Mouse (Mus musculus) cortical plate, adult 2 months (tissue): Measurements from ENCODE around the gene Ctu2. TPM values are rescaled to one million over a fixed set of nuclear protein-coding genes. Genes with fewer than 3 reads are reported as not detected.

Experiments
- H3K27ac ChIP-seq: fragments of 200-500 bp; 2 replicates; pipeline ENCODE4 v1.5.1; 2012; ENCODE audit warnings: low read length, control low read depth, inconsistent platforms; ENCODE audit not compliant: insufficient read depth
- H3K4me1 ChIP-seq: fragments of 200-500 bp; 2 replicates; pipeline ENCODE4 v1.6.1; 2011; ENCODE audit warnings: low read length; ENCODE audit not compliant: control insufficient read depth, insufficient read depth
- H3K4me3 ChIP-seq: fragments of 200-500 bp; 2 replicates; pipeline ENCODE4 v1.5.1; 2011; ENCODE audit warnings: mild to moderate bottlenecking, low read length, control low read depth; ENCODE audit not compliant: insufficient read depth
- CTCF ChIP-seq: fragments of 200-500 bp; IDR thresholded peaks from 2 replicates; pipeline ENCODE4 v1.5.1; 2011; ENCODE audit warnings: mild to moderate bottlenecking, control low read depth, low read length; ENCODE audit not compliant: insufficient read depth; ENCODE audit errors: extremely low read depth
- POLR2A ChIP-seq: fragments of 200-500 bp; IDR thresholded peaks from 2 replicates; pipeline ENCODE4 v1.6.1; 2011; ENCODE audit warnings: mild to moderate bottlenecking, low read length, control low read depth; ENCODE audit not compliant: insufficient read depth; ENCODE audit errors: extremely low read depth
- polyA plus RNA-seq: library from polyadenylated mRNA; depleted of rRNA; stranded (reverse); fragments of >200 nt; gene quantifications from 2 replicates; pipeline ENCODE4 v1.2.3, GENCODE M21; 2012

Ctu2 gene
- polyA plus RNA-seq, 1 experiment = 43.6 TPM

DNA sequence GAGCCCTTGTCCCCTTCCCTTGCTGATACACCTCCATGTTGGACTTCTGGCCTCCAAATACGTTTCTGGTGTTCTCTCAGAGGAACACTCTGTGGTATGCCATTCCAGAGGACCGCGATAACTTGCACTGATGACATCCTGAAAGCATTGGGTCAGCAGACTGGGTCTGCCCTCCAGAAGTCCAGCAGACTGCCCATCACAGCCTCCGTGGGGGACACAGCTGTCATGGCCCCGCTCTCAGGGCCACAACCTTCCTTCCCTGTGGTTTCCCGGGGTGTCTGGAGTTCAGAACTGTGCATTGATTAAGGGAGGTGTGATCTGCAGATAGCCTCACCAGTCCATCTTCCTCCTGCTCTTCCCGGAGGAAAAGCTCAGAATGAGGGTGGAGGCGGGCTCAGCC is 13.4 kb upstream of the Ctu2 start:
- H3K4me1 ChIP-seq = peaks cover 11% of the 10 kb centered on the region
- TF ChIP-seq CTCF (no peak), POLR2A (no peak)
- H3K4me3 ChIP-seq = no peak overlapping the region
- H3K27ac ChIP-seq = no peak overlapping the region

DNA sequence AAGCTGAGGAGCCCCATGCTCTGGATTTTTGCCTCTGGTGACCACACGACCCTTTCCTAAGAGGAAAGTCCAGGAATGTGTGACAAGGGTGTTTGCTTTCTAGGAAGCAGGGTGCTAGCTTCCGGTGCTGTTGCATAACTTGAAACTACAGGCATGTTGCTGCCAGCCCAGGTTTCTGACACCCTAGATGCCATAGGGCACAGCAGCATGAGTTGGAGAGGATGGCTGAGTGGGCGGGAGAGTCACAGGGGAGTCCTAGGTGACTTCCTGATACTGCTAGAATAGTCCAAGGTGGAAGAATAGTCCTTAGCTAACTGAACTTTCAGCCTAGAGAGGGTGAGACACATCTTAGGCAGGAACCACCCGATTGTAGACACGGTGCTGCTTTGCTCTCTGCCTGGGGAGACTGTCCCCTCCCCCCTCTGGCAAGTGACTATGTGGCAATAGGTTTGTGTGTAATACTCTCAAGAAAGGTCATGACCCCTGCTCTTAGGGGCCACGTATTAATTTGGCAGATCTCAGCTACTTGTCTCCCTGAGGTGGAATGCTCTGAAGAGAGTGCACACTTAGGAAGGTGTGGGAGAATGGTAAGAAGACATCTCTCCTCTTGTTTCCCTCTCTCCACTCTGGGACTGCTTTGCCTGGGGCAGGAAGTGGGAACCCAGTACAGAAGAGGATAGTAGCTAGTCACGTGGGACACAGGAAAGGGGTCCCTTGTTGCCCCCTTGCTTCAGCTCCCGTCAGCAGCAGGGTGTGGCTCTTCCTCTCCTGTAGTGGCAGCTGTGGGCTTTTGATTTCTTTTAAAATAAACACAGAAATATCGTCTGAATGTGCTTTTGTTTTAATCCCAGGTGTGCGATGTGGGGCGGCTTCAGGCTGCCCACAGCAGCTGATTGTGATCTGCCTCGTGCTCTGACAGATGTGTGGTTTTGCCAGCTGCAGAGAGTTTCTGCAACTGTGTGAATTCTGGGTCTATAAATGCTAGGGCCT is 12.0 kb upstream of the Ctu2 start:
- Histone ChIP-seq H3K4me1 (peaks cover 11% of the 10 kb centered on the region), H3K27ac (no peak overlapping the region), H3K4me3 (no peak overlapping the region)
- no peak for TF ChIP-seq POLR2A
- TF ChIP-seq CTCF = no peak

DNA sequence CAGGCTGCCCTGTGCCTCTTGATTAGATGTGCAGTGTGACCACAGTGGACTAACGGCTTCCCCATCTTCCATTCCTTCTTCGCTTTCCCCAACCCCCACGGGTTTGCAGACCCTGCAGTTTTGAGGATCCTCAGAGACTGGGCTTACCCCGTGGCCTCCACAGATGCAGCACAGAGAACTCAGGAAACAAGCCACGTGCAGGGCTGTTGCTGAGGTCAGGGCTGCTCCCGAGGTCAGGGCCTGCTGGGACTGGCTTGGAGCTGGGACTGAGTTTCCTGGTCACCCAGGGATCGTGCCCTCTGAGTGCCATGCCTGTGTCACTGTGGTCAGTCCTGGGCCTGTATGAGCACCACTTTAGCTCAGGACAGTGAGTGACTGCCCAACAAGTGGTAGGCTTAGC is 11.0 kb upstream of the Ctu2 start:
- peaks cover 9% of the 10 kb centered on the region for H3K4me1 ChIP-seq
- no peak overlapping the region for H3K27ac ChIP-seq
- H3K4me3 ChIP-seq = no peak overlapping the region
- TF ChIP-seq POLR2A (no peak), CTCF (no peak)

DNA sequence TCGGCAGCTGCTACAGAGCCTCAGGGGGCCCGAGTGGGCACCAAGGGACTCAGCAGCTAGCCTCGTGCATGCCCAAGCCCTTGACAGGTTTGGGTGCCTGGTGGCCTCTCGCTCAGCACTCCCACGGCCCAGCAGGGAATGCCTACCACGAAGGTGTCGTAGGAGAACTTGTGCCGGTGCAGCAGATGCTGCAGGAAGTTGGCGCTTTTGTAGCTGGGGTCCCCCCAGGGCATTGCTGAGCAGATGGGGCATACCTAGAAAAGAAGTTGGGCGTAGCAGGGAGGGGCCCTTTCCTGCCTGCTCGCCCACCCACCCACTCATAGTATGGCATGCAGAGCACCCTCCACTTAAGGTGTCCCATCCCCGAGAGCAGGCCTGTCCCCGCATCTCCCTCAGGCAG is 8.1 kb upstream of the Ctu2 start:
- peaks cover 2% of the 10 kb centered on the region for H3K4me1 ChIP-seq
- H3K27ac ChIP-seq = no peak overlapping the region
- TF ChIP-seq CTCF (no peak), POLR2A (no peak)
- H3K4me3 ChIP-seq = no peak overlapping the region

DNA sequence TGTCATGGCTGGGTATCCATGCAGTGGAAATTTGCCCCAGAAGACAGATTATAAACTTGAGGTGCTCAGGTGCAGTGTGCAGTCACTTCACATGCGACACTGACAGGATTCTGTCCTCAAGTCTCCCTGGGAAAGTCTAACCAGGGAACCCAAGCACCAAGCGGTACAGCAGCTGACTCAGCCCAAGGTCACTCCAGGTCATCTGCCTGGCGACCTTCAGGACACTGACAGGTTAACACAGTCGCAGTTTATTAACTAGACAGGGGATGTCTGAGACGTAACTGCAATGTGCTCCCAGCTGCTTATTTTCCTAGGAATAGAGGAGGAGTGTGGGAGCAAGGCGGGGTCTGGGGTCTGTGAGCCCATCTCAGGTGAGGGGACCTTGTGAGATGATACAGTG is 6.5 kb upstream of the Ctu2 start:
- H3K27ac ChIP-seq = no peak overlapping the region
- peaks cover 2% of the 10 kb centered on the region for H3K4me1 ChIP-seq
- H3K4me3 ChIP-seq = no peak overlapping the region
- TF ChIP-seq POLR2A (no peak), CTCF (no peak)

DNA sequence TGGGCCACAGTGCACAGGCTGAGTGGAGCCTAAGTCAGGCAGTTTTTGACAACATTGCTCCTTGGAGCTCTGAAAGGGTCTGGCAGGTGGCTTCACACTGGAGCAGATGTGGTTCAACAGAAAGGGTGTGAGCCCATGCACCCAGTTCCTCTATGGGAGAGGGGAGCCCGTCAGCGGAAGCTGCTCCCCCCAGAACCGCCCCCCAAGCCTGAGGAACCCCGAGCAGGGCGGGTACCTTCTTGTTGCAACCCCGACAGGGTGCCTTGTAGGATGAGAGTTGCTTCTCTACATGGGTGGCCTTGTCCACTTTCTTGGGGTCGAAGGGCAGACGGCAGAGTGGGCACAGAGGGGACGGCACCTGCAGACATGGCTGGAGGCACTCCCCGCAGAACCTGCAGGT is 6.0 kb upstream of the Ctu2 start:
- Histone ChIP-seq H3K4me1 (peaks cover 3% of the 10 kb centered on the region), H3K27ac (no peak overlapping the region), H3K4me3 (no peak overlapping the region)
- TF ChIP-seq CTCF = no peak

DNA sequence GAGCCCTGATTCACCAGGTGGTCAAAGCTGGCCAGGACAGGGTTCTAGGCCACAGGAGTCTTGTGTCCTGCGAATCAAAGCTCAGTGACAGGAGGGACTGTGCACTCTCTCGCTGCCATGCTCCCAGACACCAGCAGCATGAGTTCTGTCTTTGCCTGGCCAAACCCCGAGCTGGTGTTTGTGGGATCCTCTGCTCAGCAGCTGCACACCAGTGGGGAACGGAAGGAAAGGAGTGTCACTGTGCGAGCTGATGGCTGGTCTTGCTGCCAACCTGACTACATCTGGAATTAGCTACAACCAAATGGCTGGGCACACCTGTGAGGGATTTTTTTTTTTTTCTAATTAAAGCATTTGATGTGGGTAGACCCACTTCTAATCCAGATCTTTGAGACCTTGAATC is 5.3 kb upstream of the Ctu2 start:
- Histone ChIP-seq H3K4me1 (peaks cover 3% of the 10 kb centered on the region), H3K4me3 (no peak overlapping the region), H3K27ac (no peak overlapping the region)
- TF ChIP-seq CTCF = no peak
- no peak for TF ChIP-seq POLR2A

DNA sequence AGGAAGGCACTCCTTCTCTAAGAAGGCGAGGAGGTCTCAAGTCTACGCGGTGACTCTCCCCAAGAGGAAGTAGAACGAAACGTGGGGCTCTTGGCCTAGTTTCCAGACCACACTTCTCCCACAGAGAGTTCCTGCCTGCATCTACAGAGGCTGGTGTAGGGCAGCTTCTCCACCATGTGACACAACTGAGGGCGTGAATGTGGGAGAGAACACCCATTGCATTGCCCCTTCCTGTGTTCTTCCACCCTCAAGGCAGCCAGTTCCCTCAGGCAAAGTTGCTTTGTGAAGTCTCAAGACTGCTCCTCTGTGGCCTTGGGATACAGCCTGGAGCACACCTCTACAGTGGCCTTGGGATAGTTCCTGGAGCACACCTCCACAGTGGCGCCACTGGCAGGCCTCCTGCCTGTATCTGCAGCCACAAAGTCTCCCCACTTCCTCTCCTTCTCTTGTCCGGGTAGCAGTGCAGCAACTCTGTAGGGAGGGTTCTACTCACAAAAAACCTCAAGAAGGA is 2.0 kb upstream of the Ctu2 start:
- peaks cover 6% of the 10 kb centered on the region for H3K4me1 ChIP-seq
- H3K4me3 ChIP-seq = peak overlapping the region; percentile 76; the same call in 1 of the 2 replicates
- TF ChIP-seq CTCF (no peak), POLR2A (no peak)
- H3K27ac ChIP-seq = no peak overlapping the region

DNA sequence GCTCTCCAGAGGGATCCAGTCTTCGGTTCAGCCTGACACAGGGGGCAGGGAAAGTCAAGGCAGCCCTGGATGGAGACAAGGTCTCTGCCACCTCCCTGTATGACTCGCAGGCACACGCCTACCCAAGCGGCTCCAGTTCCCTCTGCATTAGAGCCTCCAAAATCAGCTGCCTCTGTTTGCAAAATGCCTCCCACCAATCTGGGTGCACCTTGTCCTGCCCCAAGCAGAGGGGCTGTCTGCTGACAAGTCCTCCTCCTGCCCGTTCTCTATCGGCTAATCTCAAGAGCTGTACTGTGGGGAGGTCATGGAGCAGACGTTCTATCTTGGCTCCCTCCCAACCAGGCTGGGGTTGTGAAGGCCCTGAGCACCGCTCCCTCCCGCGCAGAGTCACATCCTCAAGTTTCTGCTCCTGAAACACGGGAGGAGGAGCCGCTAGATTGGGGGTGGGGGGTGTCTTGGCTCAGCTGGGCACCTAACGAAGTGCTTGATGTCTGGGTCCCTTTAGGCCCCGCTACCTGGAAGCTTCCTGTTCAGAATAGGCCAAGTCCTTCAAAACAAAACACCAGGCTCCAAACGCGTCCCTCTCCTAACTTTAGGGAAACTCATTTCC is 887 bp upstream of the Ctu2 start:
- no peak for TF ChIP-seq CTCF
- TF ChIP-seq POLR2A = no peak
- H3K27ac ChIP-seq = peak overlapping the region; percentile 65; the same call in 1 of the 2 replicates

DNA sequence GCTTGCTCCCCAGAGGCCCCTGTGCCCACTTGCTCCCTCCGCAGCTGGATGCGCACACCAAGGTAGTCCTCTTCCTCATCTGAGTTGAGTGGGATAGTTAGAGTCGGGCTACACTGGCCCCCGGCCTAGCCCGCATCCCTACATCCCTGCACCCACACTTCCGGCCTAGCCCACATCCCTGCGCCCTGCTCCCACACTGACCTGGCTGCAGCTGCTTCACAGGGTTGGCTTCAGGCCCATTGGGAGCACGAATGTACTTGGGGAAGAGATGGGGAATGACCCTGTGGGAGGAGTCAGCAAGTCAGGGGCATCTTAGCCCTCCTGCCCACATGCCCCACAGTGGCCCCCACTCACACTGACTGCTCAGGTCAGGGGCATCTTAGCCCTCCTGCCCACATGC is 6.5 kb downstream of the Ctu2 start:
- H3K4me3 ChIP-seq = no peak overlapping the region
- TF ChIP-seq CTCF (no peak), POLR2A (no peak)

More for the DNA sequence above, 887 bp upstream of the Ctu2 start:
- Histone ChIP-seq H3K4me3 (peak overlapping the region; percentile 76), H3K4me1 (peaks cover 6% of the 10 kb centered on the region)

More for the DNA sequence above, 6.5 kb downstream of the Ctu2 start:
- Histone ChIP-seq H3K27ac (no peak overlapping the region), H3K4me1 (no peaks in the 10 kb centered on the region)
